Mouse (Mus musculus) cortical plate, adult 2 months (tissue): Measurements from ENCODE around the gene Pinlyp.

Experiments used
- CTCF ChIP-seq: fragments of 200-500 bp; IDR thresholded peaks from 2 replicates; pipeline ENCODE4 v1.5.1; 2011; ENCODE audit warnings: mild to moderate bottlenecking, control low read depth, low read length; ENCODE audit not compliant: insufficient read depth; ENCODE audit errors: extremely low read depth
- POLR2A ChIP-seq: fragments of 200-500 bp; IDR thresholded peaks from 2 replicates; pipeline ENCODE4 v1.6.1; 2011; ENCODE audit warnings: mild to moderate bottlenecking, low read length, control low read depth; ENCODE audit not compliant: insufficient read depth; ENCODE audit errors: extremely low read depth

DNA sequence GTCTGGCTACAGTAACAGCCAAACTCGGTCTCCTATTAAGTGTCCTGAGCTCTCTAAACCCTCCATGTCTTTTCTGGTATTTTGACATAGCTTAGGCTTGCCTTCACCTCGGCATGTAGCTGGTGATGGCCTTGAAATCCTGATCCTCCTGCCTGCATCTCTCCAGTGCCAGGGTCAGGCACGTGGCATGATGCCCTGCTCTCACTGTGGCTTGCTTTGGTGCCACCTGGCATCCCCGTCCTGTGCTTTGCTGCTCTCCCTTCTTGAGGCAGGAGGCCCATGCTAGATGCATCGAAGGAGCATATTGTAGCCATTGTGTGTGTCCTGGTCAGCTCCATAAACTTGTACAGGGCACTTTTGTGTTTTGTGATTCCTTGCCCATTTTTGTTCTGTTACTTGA is 8.3 kb downstream of the Pinlyp start:
- TF ChIP-seq CTCF (no peak), POLR2A (no peak)
